Mouse (Mus musculus) CD8-positive naive resting alpha-beta T cell, adult 57 days (primary cell): ENCODE data around the gene Lrrc1. TPM values are rescaled to one million over a fixed set of nuclear protein-coding genes. Genes with fewer than 3 reads are reported as not detected.

Experiments used
- total RNA-seq: library from RNA; stranded (reverse); gene quantifications from one replicate; pipeline ENCODE4 v1.2.4, GENCODE M21; 2023

Lrrc1 gene
- total RNA-seq: 15.6 TPM

DNA sequence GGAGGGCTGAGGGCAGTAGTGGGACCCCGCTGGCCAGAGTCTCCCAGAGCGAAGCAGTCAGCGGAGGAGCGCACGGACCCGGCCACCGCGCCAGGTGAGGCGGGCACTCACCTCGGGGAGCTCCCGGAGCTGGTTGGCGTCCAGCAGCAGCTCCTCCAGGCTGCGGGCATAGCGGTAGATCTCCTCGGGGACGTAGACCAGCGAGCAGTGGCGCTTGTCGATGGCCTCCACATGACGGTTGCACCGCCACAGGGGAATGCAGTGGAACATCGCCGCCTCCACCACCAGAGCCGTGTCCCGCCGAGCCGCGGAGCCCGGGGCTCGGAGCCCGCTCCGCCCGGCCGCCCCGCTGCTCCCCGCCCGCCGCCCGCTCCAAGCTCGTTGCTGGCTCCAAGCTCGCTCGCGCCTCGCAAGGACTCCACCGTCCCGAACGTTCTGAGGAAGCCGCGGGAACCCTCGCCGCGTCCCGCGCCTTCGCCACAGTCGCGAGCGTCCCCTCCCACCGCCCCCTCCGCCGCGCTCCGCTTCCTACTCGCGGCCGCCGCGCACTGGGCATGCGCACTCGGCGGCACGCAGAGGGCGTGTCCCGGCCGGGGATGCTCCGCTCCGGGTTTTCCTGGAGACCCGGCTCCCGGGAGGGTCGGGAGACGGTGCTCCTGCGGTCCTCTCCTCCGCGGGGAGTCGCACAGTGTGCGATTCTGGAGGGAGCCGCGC lies at the start of gene Lrrc1:
Gene Lrrc1, minus strand, starts transcription at position 517 of the 714 bp plus-strand sequence.

Other genes with a start within 250 kb of the Lrrc1 start
- gene Mlip, start 191.9 kb downstream of the Lrrc1 start, total RNA-seq: not detected
- gene Klhl31, start 91.6 kb upstream of the Lrrc1 start, total RNA-seq: not detected
- 32.2 TPM for gene Gclc, start 209.7 kb upstream of the Lrrc1 start, total RNA-seq